Mouse (Mus musculus) urinary bladder, postnatal 10 days (tissue): Measurements from ENCODE around the gene Relch.
"Not testable (repeated sequence)": the region's sequence is repeated elsewhere in the genome, so short reads cannot be mapped to it uniquely, and the experiment has no call there.

Experiments
- DNase-seq: peaks from one replicate; pipeline ENCODE4 v3.0.0; 2022; ENCODE audit warnings: low spot score

Relch gene

DNA sequence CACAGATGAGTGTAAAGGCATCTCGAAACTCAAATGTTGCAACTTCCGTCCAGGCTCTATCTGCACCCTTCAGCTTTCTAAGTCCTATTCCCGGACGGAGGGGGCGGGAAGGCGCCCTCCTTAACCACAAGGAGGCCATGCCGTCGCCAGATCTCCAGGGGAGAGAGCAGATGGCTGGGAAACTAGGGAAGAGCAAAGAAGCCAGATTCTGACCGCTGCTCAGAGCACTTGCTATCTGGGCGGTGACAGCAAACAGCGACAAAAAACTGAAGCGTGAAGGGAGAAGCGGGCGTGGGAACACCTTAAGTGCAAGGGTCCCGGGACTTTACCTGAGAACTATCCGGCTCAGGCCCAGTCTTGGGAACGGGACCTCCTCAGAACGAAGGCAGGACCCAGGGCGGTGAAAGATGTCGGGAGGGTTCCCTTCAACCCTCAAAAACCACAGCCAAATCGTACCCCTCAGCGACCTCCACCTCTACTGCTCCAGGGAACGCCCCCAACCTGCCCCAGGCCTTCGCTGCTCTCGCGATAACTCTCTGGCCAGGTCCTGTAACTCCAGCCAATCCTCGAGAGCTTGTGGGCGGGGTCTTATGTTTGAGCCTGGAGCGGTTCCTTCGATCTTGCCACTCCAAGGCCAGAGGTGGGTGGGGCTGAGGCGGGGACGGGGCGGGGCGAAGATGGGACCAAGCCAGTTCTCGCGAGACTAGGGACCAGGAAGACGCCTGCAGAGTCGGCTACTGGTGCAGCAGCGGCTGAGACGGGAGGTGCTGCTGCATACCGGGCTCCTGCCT lies at the start of gene Relch, which contains the start of gene Pign:
Gene Relch (plus strand): TSS at position 691 of the 791 bp plus-strand sequence.
Gene Pign (minus strand): TSS at position 507 of the 791 bp plus-strand sequence.
- DNase-seq, result peak; percentile 92

GRCm38 (mm10) chr1:105630481-105630880 lies 33.2 kb upstream of the Relch start:
- DNase-seq, result no peak

GRCm38 (mm10) chr1:105644093-105644492 lies 19.6 kb upstream of the Relch start:
- no peak for DNase-seq

DNA sequence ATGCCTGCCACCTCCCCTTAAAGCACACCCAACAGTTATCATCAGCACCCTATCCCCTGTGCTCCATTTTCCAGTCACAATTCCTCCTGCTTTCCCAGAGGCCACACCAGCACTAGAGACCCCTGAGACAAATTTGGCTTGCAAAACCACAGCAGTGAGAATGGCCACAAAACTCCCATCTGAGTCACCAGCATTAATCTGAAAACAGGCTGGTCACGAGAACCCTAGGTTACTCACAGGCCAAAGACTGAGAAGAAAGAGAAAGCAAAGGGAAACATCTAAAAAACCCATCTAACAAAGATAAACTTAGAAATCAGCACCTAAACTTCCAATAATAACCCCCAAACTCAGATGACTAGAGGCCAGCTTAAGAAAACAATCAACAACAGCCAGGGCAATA lies 13.0 kb upstream of the Relch start:
- no peak for DNase-seq

DNA sequence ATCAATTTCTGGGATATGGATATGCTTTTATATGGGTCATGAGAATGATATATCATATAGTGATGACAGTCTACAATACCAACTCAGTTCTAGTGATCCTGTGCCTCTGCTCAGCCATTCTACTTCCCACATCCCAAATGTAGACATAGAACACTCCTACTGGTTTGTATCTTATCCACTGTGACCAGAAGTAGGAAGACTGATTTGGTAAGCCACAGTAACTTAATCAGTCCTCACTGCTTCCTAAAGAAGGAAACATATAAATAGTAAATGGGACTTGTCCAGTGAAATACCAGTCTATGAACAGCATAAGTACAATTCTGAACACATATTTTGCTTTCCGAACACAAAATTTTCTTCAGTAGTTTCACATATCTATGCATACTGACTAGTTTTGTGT lies 9.7 kb upstream of the Relch start:
- no peak for DNase-seq

- DNase-seq, result no peak
These were observed 3.6 kb upstream of the Relch start for GRCm38 (mm10) chr1:105660015-105660414.

- no peak for DNase-seq
These were observed 866 bp upstream of the Relch start for GRCm38 (mm10) chr1:105662820-105663170.

DNA sequence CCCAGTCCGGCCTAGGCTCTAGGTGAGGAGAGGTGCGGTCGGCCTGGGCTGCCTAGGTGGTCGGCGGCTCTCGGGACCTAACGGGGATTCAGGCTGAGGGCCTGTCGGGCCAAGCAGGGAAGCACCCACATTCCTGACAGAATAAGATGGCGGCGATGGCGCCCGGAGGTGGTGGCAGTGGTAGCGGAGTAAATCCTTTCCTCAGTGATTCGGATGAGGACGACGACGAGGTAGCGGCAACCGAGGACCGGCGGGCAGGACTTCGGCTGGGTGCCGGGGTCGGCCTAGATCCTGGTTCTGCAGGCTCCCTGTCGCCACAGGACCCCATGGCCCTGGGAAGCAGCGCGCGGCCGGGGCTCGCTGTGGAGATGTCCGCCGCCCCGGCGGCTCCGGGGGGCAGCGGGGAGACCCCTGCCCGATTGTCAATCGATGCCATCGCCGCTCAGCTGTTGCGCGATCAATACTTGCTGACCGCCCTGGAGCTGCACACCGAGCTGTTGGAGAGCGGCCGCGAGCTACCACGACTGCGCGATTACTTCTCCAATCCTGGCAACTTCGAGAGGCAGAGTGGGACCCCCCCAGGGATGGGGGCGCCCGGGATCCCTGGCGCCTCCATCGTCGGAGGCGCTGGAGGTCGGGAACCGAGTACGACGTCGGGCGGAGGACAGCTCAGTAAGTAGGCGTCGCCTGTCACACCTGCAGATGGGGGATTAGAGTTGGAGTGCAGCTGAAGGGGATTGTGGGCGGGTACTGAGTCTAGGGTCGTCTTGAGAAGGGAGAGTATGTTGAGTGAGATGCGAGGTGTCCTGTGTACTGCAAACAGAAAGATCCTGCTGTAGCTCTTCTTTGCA lies 526 bp downstream of the Relch start:
- DNase-seq, result no peak

GRCm38 (mm10) chr1:105669700-105670099 lies 6.0 kb downstream of the Relch start:
- no peak for DNase-seq

- no peak for DNase-seq
These were observed 11.1 kb downstream of the Relch start for GRCm38 (mm10) chr1:105674763-105675162.

- DNase-seq, result no peak
These were observed 16.9 kb downstream of the Relch start for GRCm38 (mm10) chr1:105680587-105680986.

GRCm38 (mm10) chr1:105685501-105685900 lies 21.8 kb downstream of the Relch start:
- DNase-seq, result no peak

- no peak for DNase-seq
These were observed 31.9 kb downstream of the Relch start for GRCm38 (mm10) chr1:105695581-105695980.

DNA sequence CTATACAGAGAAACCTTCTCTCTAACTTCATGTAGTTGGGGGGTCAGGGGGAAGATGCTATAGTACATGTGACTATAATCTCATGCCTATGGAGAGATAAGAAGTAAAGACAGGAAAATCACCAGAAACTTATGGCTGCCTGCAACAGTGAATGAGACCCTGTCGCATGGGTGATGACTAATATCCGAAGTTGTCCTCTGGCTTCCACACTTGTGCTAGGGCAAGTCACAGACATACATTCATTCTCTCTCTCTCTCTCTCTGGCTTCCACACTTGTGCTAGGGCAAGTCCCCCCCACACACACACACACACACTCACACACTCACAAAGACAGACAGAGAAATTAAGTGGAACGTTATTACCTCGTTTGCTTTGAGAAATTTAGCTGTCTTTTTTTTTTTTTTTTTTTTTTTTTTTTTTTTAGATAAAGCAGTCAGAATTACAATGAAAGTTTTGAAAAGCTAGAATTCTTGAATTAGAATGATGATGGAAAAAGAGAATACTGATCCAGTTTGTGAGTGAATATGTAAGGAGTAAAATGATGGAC lies 37.4 kb downstream of the Relch start:
- no peak for DNase-seq

DNA sequence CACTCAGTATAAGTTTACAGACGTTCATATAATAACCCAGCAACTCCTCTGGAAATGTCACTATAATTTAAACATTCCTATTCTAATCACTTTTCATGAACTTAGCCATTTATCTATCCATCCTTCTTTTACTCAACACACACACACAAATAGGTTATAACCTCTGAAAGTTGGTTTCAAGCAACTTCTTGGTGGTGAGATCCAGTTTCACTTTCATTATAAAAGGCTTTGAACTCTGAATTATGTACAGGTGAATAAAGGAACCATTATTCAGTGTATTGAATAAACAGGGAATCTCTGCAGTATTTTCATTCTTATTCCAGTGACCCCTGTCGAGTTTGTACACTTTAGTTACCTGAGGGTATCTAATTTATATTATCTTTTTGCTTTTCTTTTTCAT lies 45.8 kb downstream of the Relch start:
- no peak for DNase-seq

DNA sequence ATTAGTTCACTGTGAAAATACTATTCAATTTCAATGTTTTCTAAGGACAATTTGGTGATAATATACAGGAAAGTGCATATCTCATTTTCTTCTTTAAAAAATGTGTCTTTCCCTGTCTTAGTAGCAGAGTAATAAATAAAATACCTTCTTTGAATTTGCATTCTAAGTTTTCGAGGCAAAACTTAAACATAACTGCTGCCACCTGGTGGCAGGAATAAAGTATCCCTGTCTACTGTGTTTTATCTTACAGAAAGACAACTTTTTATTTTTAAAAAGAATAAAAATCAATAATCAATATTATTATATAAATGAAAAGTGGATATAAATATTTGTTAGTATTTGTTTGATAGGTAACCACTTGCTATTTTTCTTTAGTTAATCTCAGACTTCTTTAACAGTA lies 47.6 kb downstream of the Relch start:
- DNase-seq, result no peak

DNA sequence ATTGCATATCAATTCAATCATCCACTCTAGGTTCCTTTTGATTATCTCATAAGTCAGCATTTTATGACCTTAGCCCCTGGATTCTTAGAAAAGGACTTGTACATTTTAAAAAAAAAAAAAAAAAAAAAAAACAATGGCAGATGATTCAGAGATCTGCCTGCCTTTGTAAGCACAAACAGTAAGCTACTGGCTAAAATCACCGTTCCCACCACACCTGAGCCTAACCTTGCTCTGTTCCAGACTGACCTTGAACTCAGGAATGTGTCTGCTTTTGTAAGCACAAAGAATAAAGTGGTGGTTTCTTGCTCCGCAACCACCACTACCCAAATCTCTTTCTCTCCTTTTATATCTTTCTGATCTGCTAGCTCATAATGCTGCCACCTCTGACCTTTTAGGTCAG lies 49.2 kb downstream of the Relch start:
- no peak for DNase-seq

GRCm38 (mm10) chr1:105718358-105718757 lies 54.7 kb downstream of the Relch start:
- DNase-seq, result no peak

DNA sequence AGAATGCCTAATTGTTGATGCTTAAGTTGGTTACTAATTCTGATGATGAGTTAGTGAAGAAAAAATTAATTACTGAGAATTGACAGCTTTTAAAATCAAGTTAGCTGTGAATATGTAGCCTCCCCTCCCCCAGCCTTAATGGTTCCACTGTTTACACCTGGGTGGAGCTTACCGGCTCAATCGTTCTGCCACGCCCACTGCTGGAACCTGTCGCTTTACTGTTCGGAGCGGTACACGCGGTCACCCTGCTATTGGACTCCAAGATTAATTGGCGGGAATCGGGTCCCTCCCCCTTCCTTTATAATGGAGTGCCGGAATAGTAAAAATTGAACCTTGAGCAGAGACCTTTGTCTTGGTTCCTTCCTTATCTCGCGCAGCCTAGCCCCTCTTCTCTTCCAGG lies 65.6 kb downstream of the Relch start:
- not testable (repeated sequence) for DNase-seq

GRCm38 (mm10) chr1:105735318-105735717 lies 71.7 kb downstream of the Relch start:
- DNase-seq, result no peak

GRCm38 (mm10) chr1:105738334-105738733 lies 74.7 kb downstream of the Relch start:
- no peak for DNase-seq

DNA sequence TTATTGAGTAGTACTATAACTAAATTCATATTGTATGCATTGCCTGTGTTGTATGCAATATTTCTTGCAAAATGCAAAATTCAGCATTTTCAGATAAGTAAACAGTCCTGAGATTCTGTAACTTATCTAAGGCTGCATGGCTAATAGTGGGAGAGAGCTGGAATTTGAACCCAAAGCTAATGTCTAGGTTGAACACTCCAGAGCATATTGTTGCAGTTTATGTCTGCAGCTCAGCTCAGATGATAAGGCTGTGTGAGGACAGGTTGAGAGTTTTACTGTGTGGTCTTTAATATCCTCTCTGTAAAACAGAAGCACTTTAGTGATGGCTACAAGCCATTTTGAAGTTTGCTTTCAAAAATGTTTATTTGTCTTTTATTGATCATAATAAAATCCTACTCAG lies 75.8 kb downstream of the Relch start:
- DNase-seq, result no peak

DNA sequence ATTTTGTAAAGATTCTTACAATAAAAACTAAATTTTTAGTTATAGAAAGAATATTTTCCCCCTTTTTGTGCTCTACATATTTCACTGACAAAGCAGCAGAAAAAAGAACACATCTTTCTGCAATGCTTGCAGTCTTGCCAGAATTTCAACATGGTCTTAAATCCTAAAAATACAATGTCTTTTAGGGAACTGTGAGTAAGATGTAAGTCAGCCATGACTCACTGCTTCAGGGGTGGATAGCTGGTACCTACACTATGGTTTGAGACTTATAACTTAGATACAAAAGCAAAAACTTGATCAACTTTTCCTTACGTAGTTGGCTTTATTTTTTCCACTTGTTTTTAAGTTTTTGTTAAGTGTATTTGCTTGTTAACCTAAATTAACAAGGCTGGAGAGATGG lies 78.8 kb downstream of the Relch start:
- no peak for DNase-seq
